Mouse (Mus musculus) hindlimb bud, embryonic 11.5 days (tissue): Measurements from ENCODE around the gene Zbtb34.

Source experiments
- DNase-seq: peaks from one replicate; pipeline ENCODE4 v3.0.0-alpha.2; 2012; ENCODE audit warnings: low read depth, low spot score; ENCODE audit errors: extremely low spot score

Zbtb34 gene

GRCm38 (mm10) chr2:33430771-33431699 lies at the start of gene Zbtb34:
Gene Zbtb34 (minus strand): TSS chr2:33431324.
- no peak for DNase-seq

GRCm38 (mm10) chr2:33477961-33478755 lies 47.0 kb upstream of the Zbtb34 start:
- DNase-seq: no peak

- no peak for DNase-seq
Observed at GRCm38 (mm10) chr2:33475961-33476360, 44.8 kb upstream of the Zbtb34 start.

- DNase-seq: peak; percentile 90
Observed at GRCm38 (mm10) chr2:33468466-33469097, 37.5 kb upstream of the Zbtb34 start, which contains the start of gene Zbtb43. Gene Zbtb43 (minus strand): TSS chr2:33468559.

- no peak for DNase-seq
Observed at GRCm38 (mm10) chr2:33467546-33468465, 36.7 kb upstream of the Zbtb34 start.

GRCm38 (mm10) chr2:33465966-33466365 lies 34.8 kb upstream of the Zbtb34 start:
- no peak for DNase-seq

- DNase-seq: no peak
Observed at GRCm38 (mm10) chr2:33465215-33465614, 34.1 kb upstream of the Zbtb34 start.

- no peak for DNase-seq
Observed at GRCm38 (mm10) chr2:33462066-33462465, 30.9 kb upstream of the Zbtb34 start.

- DNase-seq: no peak
Observed at GRCm38 (mm10) chr2:33461066-33461465, 29.9 kb upstream of the Zbtb34 start.

GRCm38 (mm10) chr2:33459660-33460059 lies 28.5 kb upstream of the Zbtb34 start:
- DNase-seq: no peak

- no peak for DNase-seq
Observed at GRCm38 (mm10) chr2:33456696-33457095, 25.6 kb upstream of the Zbtb34 start.

GRCm38 (mm10) chr2:33456242-33456641 lies 25.1 kb upstream of the Zbtb34 start:
- DNase-seq: no peak

GRCm38 (mm10) chr2:33455350-33455749 lies 24.2 kb upstream of the Zbtb34 start:
- no peak for DNase-seq

- DNase-seq: no peak
Observed at GRCm38 (mm10) chr2:33454816-33455215, 23.7 kb upstream of the Zbtb34 start.

GRCm38 (mm10) chr2:33453476-33453875 lies 22.4 kb upstream of the Zbtb34 start:
- no peak for DNase-seq

- DNase-seq: no peak
Observed at GRCm38 (mm10) chr2:33452721-33453120, 21.6 kb upstream of the Zbtb34 start.

GRCm38 (mm10) chr2:33452140-33452539 lies 21.0 kb upstream of the Zbtb34 start:
- DNase-seq: no peak

GRCm38 (mm10) chr2:33451038-33451978 lies 20.2 kb upstream of the Zbtb34 start:
- no peak for DNase-seq
